Mouse (Mus musculus) forebrain, embryonic 13.5 days (tissue): Measurements from ENCODE around the gene Pon3. TPM values are rescaled to one million over a fixed set of nuclear protein-coding genes. Genes with fewer than 3 reads are reported as not detected.

ENCODE experiments used
- ATAC-seq: fragments of 200-750 bp; cut with Nextera tagmentation; 2 replicates; pipeline ENCODE4 v1.8.0; 2017
- H3K27ac ChIP-seq: fragments of 300-500 bp; sonication (generic); 2 replicates; pipeline ENCODE4 v1.5.1; 2015; ENCODE audit warnings: inconsistent platforms, mild to moderate bottlenecking, moderate library complexity
- H3K27me3 ChIP-seq: fragments of 300-500 bp; sonication (generic); 2 replicates; pipeline ENCODE4 v1.6.1; 2015; ENCODE audit warnings: mild to moderate bottlenecking, inconsistent platforms
- H3K36me3 ChIP-seq: fragments of 300-500 bp; sonication (generic); 2 replicates; pipeline ENCODE4 v1.6.1; 2015; ENCODE audit warnings: mild to moderate bottlenecking, inconsistent platforms; ENCODE audit not compliant: poor library complexity, severe bottlenecking
- H3K4me1 ChIP-seq: fragments of 300-500 bp; sonication (generic); 2 replicates; pipeline ENCODE4 v1.6.1; 2015; ENCODE audit warnings: inconsistent platforms
- H3K4me2 ChIP-seq: fragments of 300-500 bp; sonication (generic); 2 replicates; pipeline ENCODE4 v1.6.1; 2015; ENCODE audit warnings: inconsistent platforms, mild to moderate bottlenecking, moderate library complexity
- H3K4me3 ChIP-seq: fragments of 300-500 bp; sonication (generic); 2 replicates; pipeline ENCODE4 v1.5.1; 2015; ENCODE audit warnings: mild to moderate bottlenecking, inconsistent platforms
- H3K9ac ChIP-seq: fragments of 300-500 bp; sonication (generic); 2 replicates; pipeline ENCODE4 v1.6.1; 2015; ENCODE audit warnings: mild to moderate bottlenecking, inconsistent platforms
- H3K9me3 ChIP-seq: fragments of 300-500 bp; sonication (generic); replicated peaks from 2 replicates; pipeline ENCODE4 v1.6.1; 2016; ENCODE audit warnings: inconsistent platforms
- WGBS: fragments of 180-500 bp; shearing (Covaris S2); methylation state at CpG from one replicate; pipeline ENCODE4 v1.1.7; 2015; 5-methylcytosine and 5-hydroxymethylcytosine counted together
- polyA plus RNA-seq: library from polyadenylated mRNA; unstranded; fragments of >200 nt; fragmentation: Nextera tagmentation; extraction: Ambion mirVana; gene quantifications from 2 replicates; pipeline ENCODE4 v1.2.1, GENCODE M21; 2015

Pon3 gene
- 2.9 and 3.5 TPM in 2 replicates for polyA plus RNA-seq

DNA sequence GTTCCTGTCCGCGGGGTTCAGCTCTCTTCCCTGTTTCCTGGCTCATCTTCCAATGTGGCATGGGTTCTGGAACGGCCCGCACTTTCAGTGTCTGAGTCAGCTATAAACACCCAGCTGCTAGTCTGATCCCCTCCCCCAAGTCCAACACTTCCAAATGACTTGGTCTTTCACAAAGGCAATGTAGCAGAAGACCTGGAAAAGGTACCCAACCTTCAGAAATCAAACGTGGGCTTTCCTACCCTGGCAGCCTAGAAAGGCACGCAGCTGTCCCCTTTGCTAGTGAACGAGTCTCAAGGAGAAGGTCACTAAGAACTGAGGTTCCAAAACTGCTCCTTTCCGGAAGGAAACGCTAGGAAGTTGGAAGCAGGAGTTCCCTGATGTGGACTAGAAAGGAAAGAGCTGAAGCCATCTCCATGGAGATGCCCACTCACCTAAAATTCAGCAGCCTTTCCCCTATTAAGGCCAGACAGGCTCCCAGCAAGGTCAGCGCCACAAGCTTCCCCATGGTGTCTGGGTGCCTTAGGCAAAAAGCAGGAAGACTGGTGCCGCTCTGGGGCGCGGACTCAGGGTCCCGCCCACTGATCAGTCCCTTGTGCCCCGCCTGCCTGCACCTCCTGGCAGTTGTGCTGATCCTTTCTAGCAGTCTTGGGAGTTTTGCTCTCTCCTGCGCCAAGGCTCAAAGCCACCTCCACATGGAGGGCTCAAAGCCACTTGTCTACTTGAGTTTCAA, at the start of gene Pon3:
Gene Pon3, minus strand, starts transcription at position 565 of the 730 bp plus-strand sequence.
- H3K4me1 ChIP-seq = peaks cover 13% of the 10 kb centered on the region; the same call in 1 of the 2 replicates
- ATAC-seq = peak; percentile 84
- no peak within 1 kb of the TSS for H3K27ac ChIP-seq
- H3K36me3 ChIP-seq = no peaks in the 10 kb centered on the region
- no peaks in the 10 kb centered on the region for H3K27me3 ChIP-seq
- H3K4me3 ChIP-seq = peak within 1 kb of the TSS; percentile 26
- H3K9me3 ChIP-seq = no peaks in the 10 kb centered on the region
- no peak within 1 kb of the TSS for H3K9ac ChIP-seq
- peak within 1 kb of the TSS; percentile 55 for H3K4me2 ChIP-seq
- 16% methylated on average over 16 of the region's 16 CpGs for WGBS

DNA sequence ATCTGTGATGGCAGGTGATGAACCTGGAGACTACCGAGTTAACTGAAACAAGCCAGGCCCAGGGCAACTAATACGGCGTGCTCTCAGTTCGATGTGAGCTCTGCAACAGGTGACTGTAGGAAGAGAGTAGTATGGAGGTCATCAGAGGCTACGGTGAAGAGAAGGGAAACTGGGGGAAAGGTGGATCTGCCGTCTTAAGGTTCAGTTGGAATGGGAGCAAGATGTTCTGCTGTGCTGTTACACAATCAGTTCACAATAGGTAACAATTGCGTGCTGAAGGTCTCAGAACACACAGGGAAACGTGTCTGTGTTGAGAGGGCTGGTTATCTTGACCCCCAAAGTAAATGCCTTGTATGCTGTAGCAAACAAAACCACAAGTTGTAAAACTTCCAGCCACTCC, 48.9 kb upstream of the Pon3 start:
- Histone ChIP-seq H3K9me3 (no peaks in the 10 kb centered on the region), H3K36me3 (no peaks in the 10 kb centered on the region), H3K4me2 (no peak overlapping the region), H3K4me3 (no peak overlapping the region), H3K9ac (no peak overlapping the region), H3K4me1 (no peaks in the 10 kb centered on the region), H3K27ac (no peak overlapping the region), H3K27me3 (no peaks in the 10 kb centered on the region)
- WGBS = 88% methylated on average over 8 of the region's 8 CpGs
- no peak for ATAC-seq

DNA sequence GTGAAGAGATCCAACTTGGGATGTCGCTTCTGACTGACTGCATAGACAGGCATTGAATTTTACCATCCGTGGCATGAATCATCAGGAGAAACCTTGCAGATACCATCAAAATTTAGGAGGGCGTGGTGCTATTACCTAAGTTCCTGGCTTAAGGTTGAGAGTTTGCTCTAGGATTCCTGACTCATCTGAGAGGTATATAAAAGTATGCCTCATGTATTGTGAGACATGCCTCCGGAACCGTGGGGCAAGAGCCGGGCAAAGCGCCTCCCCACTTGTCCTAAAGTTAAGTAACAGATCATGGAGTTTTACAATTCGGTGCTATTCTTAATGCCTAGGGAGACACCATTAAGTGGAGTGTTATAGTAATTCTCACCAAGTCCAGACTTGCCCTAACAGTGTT, 44.5 kb upstream of the Pon3 start:
- Histone ChIP-seq H3K9me3 (no peaks in the 10 kb centered on the region), H3K9ac (no peak overlapping the region), H3K36me3 (no peaks in the 10 kb centered on the region), H3K4me3 (no peak overlapping the region), H3K27ac (no peak overlapping the region), H3K4me1 (peaks cover 11% of the 10 kb centered on the region), H3K27me3 (no peaks in the 10 kb centered on the region), H3K4me2 (no peak overlapping the region)
- 94% methylated on average over 8 of the region's 8 CpGs for WGBS
- no peak for ATAC-seq

DNA sequence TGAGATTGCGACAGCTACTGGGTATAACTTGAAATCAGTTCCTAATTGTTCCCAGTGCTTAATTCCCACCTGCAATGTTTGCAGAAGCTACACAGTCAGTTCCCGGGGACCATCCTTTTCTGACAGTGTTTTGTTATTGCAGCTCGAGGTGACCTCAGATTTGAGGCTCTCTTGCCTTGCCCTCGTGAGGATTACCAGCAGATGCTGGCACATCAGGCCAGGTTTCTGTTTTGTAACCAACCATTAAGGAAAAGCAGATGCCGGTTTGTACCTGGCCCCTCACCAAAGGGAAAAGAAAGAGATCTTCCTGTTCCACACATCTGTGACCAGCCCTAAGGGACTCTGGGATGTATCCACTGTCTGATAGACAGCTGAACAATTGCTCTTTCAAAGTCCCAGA, 43.5 kb upstream of the Pon3 start:
- H3K4me2 ChIP-seq = no peak overlapping the region
- 65% methylated on average over 5 of the region's 5 CpGs for WGBS
- no peak overlapping the region for H3K9ac ChIP-seq
- H3K27me3 ChIP-seq = no peaks in the 10 kb centered on the region
- H3K36me3 ChIP-seq = no peaks in the 10 kb centered on the region
- no peaks in the 10 kb centered on the region for H3K9me3 ChIP-seq
- peaks cover 11% of the 10 kb centered on the region for H3K4me1 ChIP-seq
- no peak for ATAC-seq
- no peak overlapping the region for H3K4me3 ChIP-seq
- H3K27ac ChIP-seq = no peak overlapping the region

DNA sequence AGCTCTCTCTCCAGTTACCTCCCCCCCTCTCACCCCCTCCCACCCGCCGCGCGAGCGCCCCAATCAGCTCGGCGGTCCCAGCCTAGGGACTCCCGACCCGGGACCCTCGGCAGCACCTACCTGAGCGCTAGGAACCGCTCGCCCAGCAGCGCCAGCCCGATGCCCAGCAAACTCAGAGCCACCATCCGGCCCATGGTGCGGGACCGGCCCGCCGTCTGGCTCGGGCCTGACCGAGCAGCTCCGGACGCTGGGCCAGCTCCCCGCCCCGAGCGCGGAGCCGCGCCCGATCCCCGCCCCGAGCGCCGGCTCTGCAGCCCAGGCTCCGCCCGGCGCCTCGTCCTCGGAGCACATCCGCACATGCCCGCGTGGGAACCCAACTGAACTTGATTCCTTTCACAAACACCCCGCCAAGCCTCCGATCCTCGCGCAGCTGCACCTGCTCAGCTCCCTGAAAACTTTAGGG, 42.0 kb upstream of the Pon3 start, which contains the start of gene Pon2:
Gene Pon2, minus strand, starts transcription at position 364 of the 463 bp plus-strand sequence.
- H3K4me2 ChIP-seq = peak within 1 kb of the TSS; percentile 84
- under 1% methylated on average over 47 of the region's 47 CpGs for WGBS
- H3K4me1 ChIP-seq = peaks cover 11% of the 10 kb centered on the region
- H3K9me3 ChIP-seq = no peaks in the 10 kb centered on the region
- peak within 1 kb of the TSS; percentile 78 for H3K9ac ChIP-seq
- H3K4me3 ChIP-seq = peak within 1 kb of the TSS; percentile 64
- H3K27ac ChIP-seq = peak within 1 kb of the TSS; percentile 80
- peak; percentile 94 for ATAC-seq
- H3K27me3 ChIP-seq = no peaks in the 10 kb centered on the region
- no peaks in the 10 kb centered on the region for H3K36me3 ChIP-seq

DNA sequence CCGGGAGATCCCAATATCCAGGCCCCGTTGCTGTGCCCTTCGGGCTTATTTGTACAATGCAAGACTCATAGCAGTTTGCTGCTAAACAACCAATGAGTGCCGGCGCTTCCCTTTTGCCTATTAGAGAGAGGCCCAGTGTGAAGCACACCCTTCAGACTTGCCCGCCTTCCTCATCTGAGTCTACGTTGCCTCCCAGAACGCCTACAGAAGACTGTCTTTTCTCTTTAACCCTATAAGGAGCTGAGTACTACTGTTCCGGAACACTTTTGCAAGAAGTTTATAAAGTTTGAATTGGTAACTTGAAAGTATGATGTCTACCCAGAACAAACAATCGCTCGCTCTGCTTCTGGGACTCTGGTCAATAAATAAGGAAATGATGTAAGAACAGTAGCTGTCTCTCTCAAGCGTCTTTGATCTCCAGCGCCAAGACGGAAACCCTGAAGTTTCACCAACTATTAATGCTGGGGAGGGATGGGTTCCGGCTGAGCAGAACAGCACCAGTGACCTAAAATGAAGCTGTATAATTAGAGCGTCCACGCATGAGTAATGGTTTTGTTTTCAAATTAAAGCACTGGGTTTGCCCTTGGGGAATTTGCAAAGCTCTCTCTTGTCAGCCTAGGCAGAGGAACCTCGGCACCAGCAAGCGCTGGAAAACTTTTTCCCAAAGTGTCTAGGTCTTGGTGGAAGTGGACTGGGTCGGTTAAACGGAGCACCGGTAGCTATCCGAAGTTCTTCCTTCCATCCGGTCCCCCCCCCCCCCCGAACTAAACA, 41.4 kb upstream of the Pon3 start:
- Histone ChIP-seq H3K9me3 (no peaks in the 10 kb centered on the region), H3K4me2 (peak overlapping the region; percentile 84), H3K4me1 (peaks cover 11% of the 10 kb centered on the region), H3K9ac (peak overlapping the region; percentile 78), H3K4me3 (peak overlapping the region; percentile 64), H3K27ac (peak overlapping the region; percentile 80), H3K36me3 (no peaks in the 10 kb centered on the region), H3K27me3 (no peaks in the 10 kb centered on the region)
- peak; percentile 71 for ATAC-seq
- 2% methylated on average over 24 of the region's 25 CpGs for WGBS

DNA sequence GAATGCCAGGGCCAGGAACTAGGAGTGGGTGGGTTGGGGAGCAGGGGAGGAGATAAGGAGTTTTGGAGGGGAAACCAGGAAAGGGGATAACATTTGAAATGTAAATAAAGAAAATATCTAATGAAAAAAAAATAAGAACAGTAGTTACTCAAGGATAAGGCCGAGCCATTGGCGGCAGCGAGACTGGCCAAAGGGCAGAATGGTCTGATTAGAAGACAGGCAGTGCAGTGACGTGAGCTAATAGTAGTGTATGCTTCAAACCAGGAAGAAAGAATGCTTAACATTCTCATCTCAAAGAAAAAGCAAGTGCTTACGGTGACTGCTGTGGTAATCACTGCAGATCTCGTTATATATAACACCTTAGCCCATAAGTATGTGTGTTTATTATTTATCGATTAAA, 40.0 kb upstream of the Pon3 start:
- WGBS = 81% methylated on average over 7 of the region's 7 CpGs
- no peaks in the 10 kb centered on the region for H3K9me3 ChIP-seq
- peaks cover 16% of the 10 kb centered on the region for H3K4me1 ChIP-seq
- ATAC-seq = no peak
- no peak overlapping the region for H3K27ac ChIP-seq
- no peak overlapping the region for H3K9ac ChIP-seq
- no peaks in the 10 kb centered on the region for H3K36me3 ChIP-seq
- no peak overlapping the region for H3K4me3 ChIP-seq
- H3K4me2 ChIP-seq = peak overlapping the region; percentile 19; the same call in 1 of the 2 replicates
- H3K27me3 ChIP-seq = no peaks in the 10 kb centered on the region

DNA sequence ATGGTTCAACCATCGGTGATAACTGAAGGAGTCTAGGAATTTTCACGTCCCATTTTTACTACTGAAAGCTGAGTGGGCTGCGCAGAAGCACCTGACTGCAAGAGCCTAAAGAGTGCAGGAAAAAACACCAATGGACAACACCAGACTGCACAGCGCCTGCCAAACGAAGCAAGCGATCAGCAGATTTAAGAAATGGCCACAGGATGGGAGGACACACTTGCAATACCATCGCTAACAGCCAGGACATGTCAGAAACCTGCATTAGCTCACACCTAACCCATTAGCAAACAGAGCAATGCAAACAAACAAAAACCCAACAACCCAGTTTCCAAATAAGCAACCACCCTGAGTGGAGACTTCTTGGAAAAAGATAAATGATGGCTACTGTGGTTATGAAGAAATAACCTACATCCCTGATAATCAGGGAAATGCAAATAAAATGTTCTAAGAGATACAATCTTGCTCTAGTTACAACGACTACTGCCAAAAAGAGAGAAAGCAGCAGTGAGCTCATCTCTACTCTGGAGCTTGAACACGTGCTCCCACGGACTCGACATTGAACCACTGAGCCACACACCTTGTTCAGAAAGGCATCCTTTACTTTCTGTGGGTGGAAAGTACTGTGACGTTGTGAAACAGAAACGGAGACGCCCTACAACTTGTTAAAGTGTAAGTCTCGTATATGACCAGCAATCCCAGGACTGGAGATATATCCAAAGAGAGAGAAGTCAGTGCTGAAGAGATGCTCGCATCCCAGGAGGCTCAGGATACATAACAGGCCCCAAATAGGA, 38.8 kb upstream of the Pon3 start:
- no peak overlapping the region for H3K9ac ChIP-seq
- 94% methylated on average over 16 of the region's 16 CpGs for WGBS
- no peaks in the 10 kb centered on the region for H3K27me3 ChIP-seq
- no peak for ATAC-seq
- H3K9me3 ChIP-seq = no peaks in the 10 kb centered on the region
- H3K36me3 ChIP-seq = no peaks in the 10 kb centered on the region
- H3K4me1 ChIP-seq = peaks cover 16% of the 10 kb centered on the region
- no peak overlapping the region for H3K4me2 ChIP-seq
- no peak overlapping the region for H3K4me3 ChIP-seq
- no peak overlapping the region for H3K27ac ChIP-seq

DNA sequence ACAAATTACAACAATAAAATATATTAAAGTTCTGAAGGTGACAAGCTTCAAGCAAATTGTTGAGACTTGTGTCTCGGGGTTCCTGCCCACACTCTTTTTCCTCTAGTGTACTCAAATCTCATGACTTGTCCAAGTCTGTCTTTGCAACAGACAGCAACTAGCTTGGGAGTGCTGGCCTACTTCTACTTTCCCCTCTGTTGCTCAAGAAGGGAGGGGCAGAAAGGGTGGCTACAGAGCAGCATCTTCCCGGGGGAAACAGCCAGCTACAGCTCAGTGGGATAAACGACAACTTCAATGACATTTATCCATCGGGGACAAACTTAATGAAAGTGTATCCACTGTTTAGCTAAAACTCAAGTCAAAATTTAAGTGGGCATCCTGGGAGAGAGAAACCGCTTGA, 36.8 kb upstream of the Pon3 start:
- ATAC-seq = no peak
- no peak overlapping the region for H3K4me3 ChIP-seq
- no peaks in the 10 kb centered on the region for H3K27me3 ChIP-seq
- H3K36me3 ChIP-seq = 0 out of 2 replicates have a peak, but pooled peaks cover 5% of the 10 kb centered on the region
- no peaks in the 10 kb centered on the region for H3K9me3 ChIP-seq
- H3K4me1 ChIP-seq = peaks cover 16% of the 10 kb centered on the region
- H3K27ac ChIP-seq = no peak overlapping the region
- no peak overlapping the region for H3K4me2 ChIP-seq
- no peak overlapping the region for H3K9ac ChIP-seq
- 86% methylated on average over 5 of the region's 5 CpGs for WGBS

DNA sequence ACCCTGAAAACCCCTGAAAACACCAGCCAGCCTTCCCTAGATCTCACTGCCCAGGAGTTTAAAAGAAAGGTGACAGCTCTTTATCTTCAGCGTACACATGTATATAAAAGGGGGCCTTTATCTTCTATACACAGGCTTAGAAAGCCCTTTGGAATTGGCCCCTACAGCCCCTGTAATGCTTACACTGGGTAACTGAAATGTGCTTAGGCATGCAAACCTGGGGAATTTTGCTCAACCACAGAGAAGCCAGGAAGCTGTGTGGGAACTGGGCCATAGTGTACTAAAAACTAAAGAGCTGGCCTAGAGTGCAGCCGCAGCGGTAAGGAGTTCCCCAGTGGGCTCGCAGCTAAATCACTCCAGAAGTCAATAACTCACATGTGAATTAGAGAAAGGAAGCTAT, 35.4 kb upstream of the Pon3 start:
- no peak overlapping the region for H3K4me3 ChIP-seq
- peaks cover 8% of the 10 kb centered on the region; the same call in 1 of the 2 replicates for H3K4me1 ChIP-seq
- no peak overlapping the region for H3K4me2 ChIP-seq
- 0 out of 2 replicates have a peak, but pooled peaks cover 5% of the 10 kb centered on the region for H3K36me3 ChIP-seq
- no peak overlapping the region for H3K27ac ChIP-seq
- WGBS = 74% methylated on average over 4 of the region's 4 CpGs
- no peaks in the 10 kb centered on the region for H3K27me3 ChIP-seq
- no peak for ATAC-seq
- no peaks in the 10 kb centered on the region for H3K9me3 ChIP-seq
- no peak overlapping the region for H3K9ac ChIP-seq

DNA sequence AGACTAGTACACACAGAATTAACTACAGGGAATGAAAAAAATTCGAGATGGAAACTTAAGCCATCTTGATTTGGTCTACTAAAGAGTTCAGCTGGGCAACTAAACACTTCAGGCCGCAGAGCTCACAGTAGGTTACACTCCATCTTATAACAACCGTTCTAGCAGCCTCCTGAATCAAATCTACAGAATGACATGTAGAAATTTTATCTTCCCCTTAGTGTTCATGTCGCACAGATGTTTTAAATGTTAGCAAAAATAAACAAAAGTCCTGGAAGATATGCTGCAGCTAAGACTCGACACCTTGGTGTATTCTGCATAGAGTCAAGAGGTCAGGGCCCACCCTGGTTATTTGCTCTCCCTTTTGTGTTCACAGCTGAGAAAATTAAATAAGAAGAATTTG, 31.8 kb upstream of the Pon3 start:
- Histone ChIP-seq H3K4me1 (peaks cover 5% of the 10 kb centered on the region; the same call in 1 of the 2 replicates), H3K36me3 (0 out of 2 replicates have a peak, but pooled peaks cover 5% of the 10 kb centered on the region), H3K27ac (no peak overlapping the region), H3K9ac (no peak overlapping the region), H3K9me3 (no peaks in the 10 kb centered on the region), H3K4me2 (no peak overlapping the region), H3K27me3 (no peaks in the 10 kb centered on the region), H3K4me3 (no peak overlapping the region)
- ATAC-seq = no peak
- WGBS = 78% methylated on average over 5 of the region's 5 CpGs
